Mouse (Mus musculus): ENCODE data around the gene Ppp1cc. TPM values are rescaled to one million over a fixed set of nuclear protein-coding genes. Genes with fewer than 3 reads are reported as not detected.

Ppp1cc gene
- 14.2 and 15.7 TPM in 2 replicates for polyA plus RNA-seq (2012; rRNA removed)

DNA sequence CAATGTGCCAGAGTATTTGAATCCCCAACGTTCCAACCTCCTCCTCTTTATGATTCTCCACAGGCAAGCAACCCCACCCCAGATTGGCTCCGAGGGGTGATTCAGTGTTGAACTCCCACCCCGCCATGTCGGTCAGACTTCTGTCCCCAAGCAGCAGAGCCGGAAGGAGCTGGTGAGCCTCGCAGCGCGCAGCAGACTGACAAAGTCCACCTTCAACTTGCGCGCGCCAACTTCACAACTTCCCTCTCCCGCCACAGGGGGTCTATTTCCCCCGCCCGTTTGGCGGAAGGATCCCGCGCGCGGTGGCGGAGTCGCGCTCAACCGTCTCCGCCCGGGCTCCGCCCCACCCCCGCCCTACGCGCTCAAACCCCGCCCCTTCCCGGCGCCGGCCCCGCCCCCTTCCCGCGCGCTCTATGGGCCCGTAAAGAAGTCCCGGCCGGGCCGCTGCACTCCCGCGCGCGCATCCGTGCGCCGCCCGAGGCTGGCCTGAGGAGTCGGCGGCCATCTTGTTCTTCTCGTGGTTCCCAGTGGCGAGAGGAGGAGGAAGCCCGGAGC lies at the start of gene Ppp1cc:
TSS of gene Ppp1cc (plus strand) at position 452 of the 555 bp plus-strand sequence.

DNA sequence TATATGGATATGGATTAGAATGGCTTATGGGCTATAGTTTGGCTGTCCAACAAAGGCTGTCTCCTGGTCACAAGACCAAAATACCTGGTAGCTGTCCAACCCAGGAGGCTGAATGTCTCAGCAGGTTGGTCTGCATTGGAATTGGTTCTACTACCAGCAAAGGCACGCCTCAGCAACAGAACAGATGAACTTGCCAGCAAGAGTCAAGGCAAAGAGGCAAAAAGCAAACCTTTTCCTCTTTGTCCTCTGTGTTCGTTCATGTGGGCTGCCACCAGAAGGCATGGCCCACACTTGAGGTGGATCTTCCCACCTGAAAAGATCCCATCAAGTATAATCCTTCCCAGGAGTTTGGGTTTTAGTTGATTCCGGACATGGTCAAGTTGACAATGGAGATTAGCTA lies 17.4 kb upstream of the Ppp1cc start, which contains the start of gene Ccdc63:
TSS of gene Ccdc63 (minus strand) at position 101 of the 400 bp plus-strand sequence.

DNA sequence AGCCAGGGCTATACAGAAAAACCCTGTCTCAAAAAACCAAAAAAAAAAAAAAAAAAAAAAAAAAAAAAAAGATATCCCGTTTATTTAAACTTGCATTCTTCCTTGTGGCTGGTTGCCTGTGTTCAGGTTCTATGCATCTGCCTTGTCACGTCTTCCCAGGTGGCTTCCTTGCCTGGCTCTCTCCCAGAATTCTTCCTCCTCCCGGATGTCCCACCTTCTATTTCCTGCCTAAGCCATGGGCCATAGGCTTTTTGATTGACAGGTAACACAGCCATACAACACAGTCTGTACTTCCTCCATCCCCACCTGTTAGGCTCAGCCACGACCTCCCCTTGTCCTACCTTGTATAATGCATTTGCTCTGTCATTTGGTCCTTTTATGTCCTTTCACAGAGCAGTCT lies 48.4 kb downstream of the Ppp1cc start, which contains the start of gene Hvcn1:
TSS of gene Hvcn1 (plus strand) at position 330 of the 400 bp plus-strand sequence.

Other genes starting within 250 kb of the Ppp1cc start
- 1.5 and 2.2 TPM in 2 replicates for gene Cux2, start 108.2 kb upstream of the Ppp1cc start, polyA plus RNA-seq (2012; rRNA removed)
- not detected in 2 replicates for gene Myl2, start 57.3 kb upstream of the Ppp1cc start, polyA plus RNA-seq (2012; rRNA removed)
- not detected in 2 replicates for gene Ccdc63, start 17.5 kb upstream of the Ppp1cc start, polyA plus RNA-seq (2012; rRNA removed)
- 0.87 and 1.2 TPM in 2 replicates for gene Hvcn1, start 48.5 kb downstream of the Ppp1cc start, polyA plus RNA-seq (2012; rRNA removed)
- 8.8 and 10.5 TPM in 2 replicates for gene Tctn1, start 106.2 kb downstream of the Ppp1cc start, polyA plus RNA-seq (2012; rRNA removed)
- gene Pptc7, start 126.1 kb downstream of the Ppp1cc start, polyA plus RNA-seq (2012; rRNA removed), result 11.9 and 13.2 TPM in 2 replicates
- 0.90 and 1.2 TPM in 2 replicates for gene Rad9b, start 196.0 kb downstream of the Ppp1cc start, polyA plus RNA-seq (2012; rRNA removed)
- 7.0 and 8.9 TPM in 2 replicates for gene Vps29, start 196.1 kb downstream of the Ppp1cc start, polyA plus RNA-seq (2012; rRNA removed)
- 29.0 and 30.5 TPM in 2 replicates for gene Gpn3, start 213.6 kb downstream of the Ppp1cc start, polyA plus RNA-seq (2012; rRNA removed)
- 4.2 and 6.9 TPM in 2 replicates for gene Fam216a, start 214.1 kb downstream of the Ppp1cc start, polyA plus RNA-seq (2012; rRNA removed)
- 63.6 and 87.7 TPM in 2 replicates for gene Arpc3, start 233.6 kb downstream of the Ppp1cc start, polyA plus RNA-seq (2012; rRNA removed)